Mouse (Mus musculus) heart, postnatal 36 days (tissue): ENCODE measurements around the gene Adamtsl1. TPM values are rescaled to one million over a fixed set of nuclear protein-coding genes. Genes with fewer than 3 reads are reported as not detected.

Experiments used
- DNase-seq, 2 experiments: peaks; one replicate each; pipeline ENCODE4 v3.0.0; 2021 to 2022
- intact Hi-C: fragments of 180-260 bp; cut with DNase I; formaldehyde crosslinking; loops from one replicate; pipeline ENCODE4 v1.15.1; 2025
- total RNA-seq, 2 experiments: library from RNA; stranded (reverse); gene quantifications; 2 replicates each; pipeline ENCODE4 v1.2.3; 2021

Adamtsl1 gene
- total RNA-seq, 2 experiments from 2014 or later = 2.4 to 3.6 TPM

DNA sequence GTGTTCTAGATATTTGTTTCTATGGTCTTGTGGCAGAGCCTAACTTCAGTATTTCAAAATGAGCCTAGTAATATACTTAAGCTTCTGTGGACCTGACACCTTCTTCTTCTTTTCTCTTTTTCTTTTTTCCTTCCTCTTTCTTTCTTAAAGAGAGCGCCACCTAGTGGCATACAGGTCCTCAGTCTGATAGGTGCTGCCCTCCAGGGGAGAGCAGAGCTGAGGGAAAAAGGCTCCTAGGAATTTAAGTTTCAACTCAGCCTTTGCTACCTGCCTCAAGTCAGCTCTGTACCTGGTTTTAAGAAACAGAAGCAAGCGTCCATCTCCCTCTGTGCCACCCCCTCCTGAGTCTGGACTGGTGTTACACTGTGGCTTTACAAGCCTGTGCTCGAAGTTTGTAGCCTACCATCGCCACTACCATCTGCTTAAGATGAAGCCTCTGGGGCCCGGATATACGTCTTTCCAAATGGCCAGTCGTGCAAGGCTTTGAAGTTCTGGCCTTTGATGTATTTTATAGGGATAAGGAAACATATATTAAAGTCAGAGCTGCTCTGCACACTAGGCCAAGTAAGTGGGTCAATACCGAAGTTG, 510.7 kb downstream of the Adamtsl1 start:
- intact Hi-C loops = loop anchor here (1.0 to 2.0 kb wide), 2 partner anchors 92 to 193 kb away; no protein-coding TSS in a partner anchor
- peak in 1 of 2 experiments; percentile 19 for DNase-seq

DNA sequence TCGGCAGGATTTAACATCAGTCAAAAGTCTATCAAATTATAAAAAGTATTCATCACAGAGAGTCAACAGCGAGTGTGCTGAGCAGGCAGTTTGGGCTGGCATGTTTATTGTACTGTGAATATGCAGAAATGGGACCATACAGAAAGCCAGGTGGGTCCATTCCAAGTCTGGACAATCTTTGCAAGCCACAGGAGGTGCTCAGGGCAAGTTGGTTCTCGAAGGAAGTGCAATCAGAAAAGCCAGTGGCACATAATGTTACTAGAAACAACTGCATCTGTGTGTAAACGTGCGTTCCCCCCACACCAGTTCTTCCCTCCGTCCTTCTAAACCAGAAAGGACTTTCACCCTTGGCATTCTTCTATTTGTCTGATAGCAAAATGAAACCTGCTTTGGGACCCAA, 515.5 kb downstream of the Adamtsl1 start:
- no peak for DNase-seq
- intact Hi-C loops = no loop called here

- intact Hi-C loops = no loop called here
- no peak for DNase-seq
These were observed 516.2 kb downstream of the Adamtsl1 start for GRCm38 (mm10) chr4:86030208-86030607.

- intact Hi-C loops = no loop called here
- peak; percentile 22 to 25 for DNase-seq
These were observed 517.1 kb downstream of the Adamtsl1 start for GRCm38 (mm10) chr4:86031041-86031440.

GRCm38 (mm10) chr4:86040921-86041320, 526.9 kb downstream of the Adamtsl1 start:
- DNase-seq = no peak
- intact Hi-C loops = loop anchor here (5.0 to 10.0 kb wide), 2 partner anchors 441 to 504 kb away; no protein-coding TSS in a partner anchor

- DNase-seq = no peak
- intact Hi-C loops = loop anchor here (10.0 kb wide), 1 partner anchor 499 kb away; no protein-coding TSS in a partner anchor
These were observed 531.5 kb downstream of the Adamtsl1 start for GRCm38 (mm10) chr4:86045448-86045847.

- intact Hi-C loops = loop anchor here (10.0 kb wide), 1 partner anchor 499 kb away; no protein-coding TSS in a partner anchor
- DNase-seq = no peak
These were observed 531.9 kb downstream of the Adamtsl1 start for GRCm38 (mm10) chr4:86045876-86046275.

- intact Hi-C loops = loop anchor here (10.0 kb wide), 1 partner anchor 498 kb away; no protein-coding TSS in a partner anchor
- DNase-seq = no peak
These were observed 532.9 kb downstream of the Adamtsl1 start for GRCm38 (mm10) chr4:86046881-86047280.

- peak; percentile 37 to 51 for DNase-seq
- intact Hi-C loops = no loop called here
These were observed 539.7 kb downstream of the Adamtsl1 start for GRCm38 (mm10) chr4:86053487-86054237.

- intact Hi-C loops = no loop called here
- DNase-seq = no peak
These were observed 546.6 kb downstream of the Adamtsl1 start for GRCm38 (mm10) chr4:86060614-86061013.

GRCm38 (mm10) chr4:86068376-86068775, 554.4 kb downstream of the Adamtsl1 start:
- DNase-seq = no peak
- intact Hi-C loops = no loop called here

GRCm38 (mm10) chr4:86068875-86069718, 555.1 kb downstream of the Adamtsl1 start:
- no peak for DNase-seq
- intact Hi-C loops = no loop called here

DNA sequence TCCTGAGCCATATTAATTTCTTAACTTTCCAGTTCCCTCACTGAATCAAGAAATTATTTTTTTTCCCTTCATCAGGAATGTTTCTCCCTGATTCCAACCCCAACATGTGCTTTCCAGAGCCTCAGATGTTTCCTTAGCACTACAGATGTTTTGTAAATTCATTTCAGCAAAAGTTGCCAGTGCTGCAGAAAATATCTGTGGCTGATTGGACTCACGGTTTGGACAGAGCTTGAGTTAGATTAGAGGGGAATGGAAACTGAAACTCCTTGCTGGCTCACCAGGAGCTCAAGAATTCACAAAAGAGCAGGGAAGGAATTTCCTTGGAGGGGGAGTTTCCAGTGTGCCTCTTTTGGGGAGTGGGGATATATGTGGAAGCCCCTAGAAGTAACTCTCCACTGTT, 560.9 kb downstream of the Adamtsl1 start:
- intact Hi-C loops = no loop called here
- no peak for DNase-seq

DNA sequence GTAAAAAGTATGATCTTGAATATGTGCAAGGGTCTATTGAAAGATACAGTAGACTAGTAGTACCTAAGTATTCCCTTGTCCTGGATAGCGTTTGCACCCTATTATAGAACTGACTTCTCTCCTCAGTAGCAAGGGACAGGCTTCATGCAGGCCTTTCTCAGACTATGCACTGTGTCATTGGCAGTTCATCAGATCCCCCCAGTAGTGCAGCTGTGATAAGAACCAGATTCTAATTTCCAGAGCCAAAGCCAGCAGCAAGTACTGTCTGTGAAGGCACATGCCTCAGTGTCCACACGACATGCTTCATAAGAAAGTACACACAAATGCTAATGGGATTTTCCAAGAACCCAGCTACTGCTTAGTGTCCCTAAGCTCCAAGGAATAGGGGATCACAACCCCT, 563.4 kb downstream of the Adamtsl1 start:
- intact Hi-C loops = no loop called here
- DNase-seq = no peak

GRCm38 (mm10) chr4:86077854-86078253, 563.9 kb downstream of the Adamtsl1 start:
- intact Hi-C loops = no loop called here
- no peak for DNase-seq

DNA sequence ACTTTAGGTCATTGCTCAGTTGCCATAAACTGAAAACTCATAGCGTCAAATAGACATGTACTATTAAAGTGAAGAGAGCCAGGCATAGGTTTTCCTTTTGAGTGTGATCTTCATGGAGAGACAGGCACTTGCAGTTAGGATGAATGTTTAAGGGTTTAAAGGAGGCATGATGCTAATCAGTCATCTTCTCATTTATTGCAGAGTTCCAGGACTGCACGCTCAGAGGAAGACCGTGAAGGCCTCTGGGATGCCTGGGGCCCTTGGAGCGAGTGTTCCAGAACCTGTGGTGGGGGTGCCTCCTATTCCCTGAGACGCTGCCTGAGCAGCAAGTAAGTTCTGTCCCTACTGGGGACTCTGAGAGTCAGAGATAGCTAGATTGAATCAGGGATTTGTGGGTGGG, 573.5 kb downstream of the Adamtsl1 start:
- intact Hi-C loops = no loop called here
- DNase-seq = no peak

- intact Hi-C loops = no loop called here
- no peak for DNase-seq
These were observed 589.2 kb downstream of the Adamtsl1 start for GRCm38 (mm10) chr4:86103207-86103606.

DNA sequence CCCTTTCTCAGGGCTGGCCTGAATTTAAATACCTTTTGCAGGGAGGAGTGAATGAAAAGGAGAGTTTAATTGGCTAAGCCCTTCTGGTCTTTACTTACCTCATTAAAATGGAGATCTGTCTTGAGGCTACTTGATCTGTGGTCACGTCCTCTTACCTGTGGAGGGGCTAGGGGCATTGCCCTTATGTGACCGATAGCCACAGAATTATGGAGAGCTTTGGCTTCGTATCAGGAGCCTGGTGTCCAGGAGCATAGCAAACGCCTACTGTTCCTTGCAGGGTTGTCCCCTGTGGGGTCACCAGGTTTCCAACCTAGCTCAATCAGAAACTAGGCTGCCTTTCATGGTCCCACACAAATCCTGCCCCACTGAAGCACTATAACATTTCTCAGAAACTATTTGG, 594.4 kb downstream of the Adamtsl1 start:
- intact Hi-C loops = no loop called here
- no peak for DNase-seq

DNA sequence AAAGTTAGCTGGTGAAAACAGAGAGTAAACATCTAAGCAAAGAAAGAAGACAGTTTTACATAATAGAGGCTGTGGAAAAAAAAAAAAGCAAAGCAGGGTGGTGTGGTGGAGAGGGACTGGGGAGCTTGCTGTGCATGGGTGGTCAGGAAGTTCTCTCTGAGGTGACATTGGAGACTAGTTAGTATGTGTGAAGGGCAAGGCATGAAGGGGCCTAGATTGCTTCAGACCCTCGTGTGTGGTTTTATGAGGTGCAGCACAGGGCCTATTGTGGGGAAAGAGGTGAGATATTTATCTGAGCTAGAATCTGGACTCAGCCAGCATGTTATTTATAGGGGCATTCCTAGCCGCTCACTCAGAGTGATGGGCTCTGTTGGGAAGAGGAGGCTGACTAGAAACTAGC, 605.1 kb downstream of the Adamtsl1 start:
- intact Hi-C loops = no loop called here
- no peak for DNase-seq

- no peak for DNase-seq
- intact Hi-C loops = no loop called here
These were observed 608.5 kb downstream of the Adamtsl1 start for GRCm38 (mm10) chr4:86122431-86122830.

DNA sequence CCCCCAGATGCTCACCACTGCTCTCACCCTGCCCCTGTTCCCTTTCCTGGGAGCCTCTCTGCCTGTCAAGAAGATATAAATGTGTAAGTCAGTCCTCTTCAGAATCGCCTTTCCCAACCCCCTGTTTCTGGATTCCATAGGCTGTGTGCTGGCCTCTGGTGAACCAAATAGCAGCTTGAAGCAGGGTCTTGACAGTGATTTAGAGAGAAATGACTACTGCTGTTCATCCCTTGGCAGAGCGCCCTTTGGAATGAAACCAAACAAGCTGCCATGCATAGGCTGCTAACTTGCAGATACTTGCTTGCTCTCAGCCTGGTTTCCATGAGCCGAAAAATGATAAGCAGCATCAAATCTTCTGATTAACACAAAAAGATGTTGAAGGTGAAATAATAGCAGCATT, 610.4 kb downstream of the Adamtsl1 start:
- no peak for DNase-seq
- intact Hi-C loops = no loop called here
